Mouse (Mus musculus) embryonic fibroblast, embryonic 13.5 days (primary cell): ENCODE measurements around the gene Nox1.

Experiments used
- CTCF ChIP-seq: IDR thresholded peaks from 2 replicates; pipeline ENCODE4 v1.5.1; 2011; ENCODE audit warnings: mild to moderate bottlenecking, control low read depth, low read length, moderate library complexity, borderline replicate concordance; ENCODE audit not compliant: insufficient read depth
- POLR2A ChIP-seq: IDR thresholded peaks from 2 replicates; pipeline ENCODE4 v1.6.1; 2011; ENCODE audit warnings: low read depth, mild to moderate bottlenecking, control low read depth, low read length, moderate library complexity

GRCm38 (mm10) chrX:134141986-134142385 lies 79.8 kb downstream of the Nox1 start:
- no peak for TF ChIP-seq CTCF
- TF ChIP-seq POLR2A: no peak
